Mouse (Mus musculus) mouse embryonic stem cell (cell line): ENCODE results near the gene Vsig2.

ENCODE experiments used
- in situ Hi-C, 2 experiments: fragments of 300-500 bp; cut with MboI; formaldehyde crosslinking; loops; 1 replicate in 1 of 2; 3 replicates in 1 of 2; pipeline ENCODE4 v1.14.3; 2019 to 2020; ENCODE audit warnings: low sequenced_read_pairs in 2 of 2, low pct_unique_long_range_greater_than_20kb in 1 of 2, mixed read lengths in 1 of 2; ENCODE audit not compliant: unreplicated experiment in 1 of 2

The Vsig2 gene

GRCm38 (mm10) chr9:37554279-37554678 lies 15.2 kb downstream of the Vsig2 start:
- in situ Hi-C loops, result no loop called here

DNA sequence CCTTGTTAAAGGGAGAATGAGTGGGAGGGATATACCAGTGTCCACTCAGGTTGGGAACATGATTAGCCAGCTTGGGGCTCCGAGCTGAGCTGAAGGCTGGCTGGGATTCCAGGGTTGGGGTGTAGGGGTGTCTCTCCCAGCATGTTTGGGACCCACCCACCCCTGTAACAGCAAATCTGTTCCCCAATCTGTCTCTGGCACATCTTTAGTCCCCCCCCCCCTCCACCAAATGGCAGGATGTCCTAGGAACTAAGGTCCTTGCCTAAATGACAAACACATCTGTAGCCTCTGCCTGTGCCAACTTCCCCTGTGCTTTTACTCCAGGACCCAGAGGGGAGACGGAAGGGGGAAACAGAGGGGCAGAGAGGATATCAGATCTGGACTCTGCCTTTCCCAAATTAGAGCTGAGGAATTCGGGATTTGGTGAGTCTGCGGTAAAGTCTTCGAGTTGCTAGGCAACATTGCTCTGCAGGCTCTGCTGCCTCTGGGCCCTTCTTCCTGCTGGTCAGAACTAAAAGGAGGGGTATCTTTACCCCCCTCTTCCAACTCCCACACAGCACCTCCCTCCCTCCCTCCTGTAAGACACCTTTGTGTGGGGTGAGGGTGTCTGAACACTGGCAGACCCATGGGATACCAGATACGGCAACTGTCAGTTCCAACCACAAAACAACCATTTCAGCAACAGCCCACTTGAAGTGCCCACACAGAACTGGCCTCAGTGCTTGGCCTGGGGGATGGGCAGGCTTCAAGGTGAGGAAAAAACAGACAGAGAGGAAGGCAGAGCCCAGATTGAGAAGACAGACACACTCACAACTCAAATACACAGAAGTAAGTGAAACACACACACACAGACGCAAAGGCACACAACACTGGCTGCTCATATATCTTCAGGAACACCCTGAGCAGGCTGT lies 16.0 kb downstream of the Vsig2 start, which contains the start of gene Siae:
Gene Siae (plus strand): TSS at position 861 of the 911 bp plus-strand sequence.
- in situ Hi-C loops, result no loop called here

GRCm38 (mm10) chr9:37556366-37556765 lies 17.3 kb downstream of the Vsig2 start:
- in situ Hi-C loops, result no loop called here

- in situ Hi-C loops, result no loop called here
These were observed 21.6 kb downstream of the Vsig2 start for GRCm38 (mm10) chr9:37560617-37561016.

GRCm38 (mm10) chr9:37563805-37564204 lies 24.8 kb downstream of the Vsig2 start:
- in situ Hi-C loops, result no loop called here

- in situ Hi-C loops, result no loop called here
These were observed 28.0 kb downstream of the Vsig2 start for GRCm38 (mm10) chr9:37567019-37567418.

GRCm38 (mm10) chr9:37567454-37567853 lies 28.4 kb downstream of the Vsig2 start:
- in situ Hi-C loops, result no loop called here

- in situ Hi-C loops, result no loop called here
These were observed 29.0 kb downstream of the Vsig2 start for GRCm38 (mm10) chr9:37567892-37568604.

GRCm38 (mm10) chr9:37568605-37569214 lies 29.7 kb downstream of the Vsig2 start:
- in situ Hi-C loops, result no loop called here

DNA sequence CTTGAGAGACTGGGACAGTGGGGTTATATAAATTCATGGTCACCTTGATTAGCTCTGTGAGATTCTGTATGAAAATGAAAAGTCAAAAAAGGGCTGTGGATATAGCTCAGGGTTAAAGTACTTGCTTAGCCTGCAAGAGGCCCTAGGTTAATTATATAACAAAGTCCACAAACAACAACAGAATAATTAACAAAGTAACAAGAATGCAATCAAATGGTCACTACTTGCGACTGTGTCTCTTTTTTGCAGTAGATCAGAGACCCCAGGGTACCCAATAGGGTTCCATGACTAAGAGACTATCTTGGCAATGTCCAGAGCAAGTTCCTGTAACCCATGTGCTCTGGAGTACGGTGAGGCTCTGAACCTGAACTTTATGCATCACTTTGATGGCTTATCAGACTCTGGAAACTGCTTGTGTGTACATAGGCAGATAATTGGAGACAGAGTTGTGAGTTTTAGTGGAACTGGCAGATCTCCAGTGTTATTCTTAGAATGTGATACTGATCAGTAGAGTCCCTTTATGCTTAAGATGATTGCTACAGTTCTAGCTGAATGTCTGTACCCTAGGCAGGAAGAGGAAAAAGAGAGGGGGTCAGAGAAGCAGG lies 30.3 kb downstream of the Vsig2 start:
- in situ Hi-C loops, result no loop called here

GRCm38 (mm10) chr9:37572204-37572876 lies 33.3 kb downstream of the Vsig2 start:
- in situ Hi-C loops, result no loop called here

DNA sequence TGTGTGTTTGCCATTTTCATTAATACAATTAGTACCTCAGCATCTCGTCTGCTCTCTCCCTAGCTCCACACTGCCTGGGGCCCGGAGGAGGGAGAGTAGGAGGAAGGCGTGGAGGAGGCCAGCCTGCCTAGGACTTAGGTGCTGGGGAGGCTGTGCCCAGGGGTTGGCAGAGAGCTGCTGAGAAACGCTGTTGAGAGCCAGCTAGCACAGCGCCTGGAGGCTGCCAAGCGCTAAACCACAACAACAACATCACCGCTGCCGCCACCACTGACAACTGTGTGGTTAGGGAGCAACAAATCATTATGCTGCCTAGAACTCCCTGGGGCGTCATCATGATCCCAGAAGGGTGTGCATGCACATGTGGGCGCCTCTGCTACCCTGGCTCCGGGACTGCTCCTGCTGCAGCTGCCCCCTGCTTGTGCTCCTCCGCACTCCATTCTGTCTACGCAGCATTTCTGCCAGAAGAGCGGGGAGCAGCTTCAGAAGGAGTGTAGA lies 37.4 kb downstream of the Vsig2 start:
- in situ Hi-C loops, result no loop called here

DNA sequence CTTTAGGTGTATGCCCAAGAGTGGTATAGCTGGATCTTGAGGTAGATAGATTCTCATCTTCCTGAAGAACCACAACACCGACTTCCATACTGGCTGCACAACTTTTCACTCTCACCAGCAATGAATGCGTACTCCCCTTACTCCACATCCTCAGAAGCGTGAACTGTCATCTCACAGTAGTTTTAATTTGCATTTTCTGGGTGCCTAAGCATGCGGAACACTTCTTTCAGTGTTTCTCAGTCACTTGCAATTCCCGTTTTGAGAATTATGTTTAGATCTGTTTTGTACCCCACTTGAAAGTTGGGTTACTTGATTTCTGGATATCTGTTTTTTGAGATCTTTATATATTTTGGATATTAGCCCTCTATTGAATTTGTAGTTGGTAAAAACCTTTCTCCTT lies 44.5 kb downstream of the Vsig2 start:
- in situ Hi-C loops, result no loop called here

DNA sequence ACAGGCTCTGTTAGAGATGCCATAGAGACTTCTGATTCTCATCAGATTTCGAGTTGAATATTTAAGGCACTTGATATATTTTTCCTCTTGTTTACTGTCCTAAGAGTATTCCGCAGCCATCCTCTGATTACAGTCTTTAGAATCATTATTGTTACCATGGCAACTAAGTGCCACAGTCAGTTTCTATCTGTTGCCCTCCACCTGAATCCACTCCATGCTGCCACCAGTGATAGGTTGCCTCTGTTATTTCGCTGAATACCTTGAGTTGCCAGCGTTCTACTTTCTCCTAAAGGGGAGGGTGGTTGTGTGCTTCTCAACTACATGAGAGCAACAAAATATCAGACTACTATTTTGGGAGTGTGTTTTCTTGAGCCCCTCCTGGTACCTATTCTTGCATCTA lies 47.7 kb downstream of the Vsig2 start:
- in situ Hi-C loops, result no loop called here

- in situ Hi-C loops, result no loop called here
These were observed 51.3 kb downstream of the Vsig2 start for GRCm38 (mm10) chr9:37590381-37590780.

- in situ Hi-C loops, result no loop called here
These were observed 53.0 kb downstream of the Vsig2 start for GRCm38 (mm10) chr9:37592025-37592424.

GRCm38 (mm10) chr9:37592633-37593032 lies 53.6 kb downstream of the Vsig2 start:
- in situ Hi-C loops, result no loop called here

DNA sequence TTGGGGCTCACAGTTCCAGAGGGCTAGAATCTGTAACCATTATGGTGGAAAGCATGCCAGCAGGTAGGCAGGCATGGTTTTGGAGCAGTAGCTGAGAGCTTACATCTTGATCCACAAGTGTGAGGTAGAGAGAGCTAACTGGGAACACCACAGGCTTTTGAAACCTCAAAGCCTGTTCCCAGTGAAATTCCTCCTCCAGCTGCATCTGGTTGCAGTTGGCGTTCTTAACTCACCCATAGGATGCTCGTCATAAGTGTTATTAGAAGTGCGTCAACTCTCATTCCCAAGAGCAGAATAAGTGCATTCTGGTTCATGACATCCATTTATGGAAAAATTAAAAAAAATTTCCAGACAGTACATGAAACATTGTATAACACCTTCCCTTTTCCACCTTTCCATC lies 54.6 kb downstream of the Vsig2 start:
- in situ Hi-C loops, result no loop called here
